Mouse (Mus musculus) heart, embryonic 14.5 days (tissue): Measurements from ENCODE around the gene Mcm10. TPM values are rescaled to one million over a fixed set of nuclear protein-coding genes. Genes with fewer than 3 reads are reported as not detected.

ENCODE experiments used
- ATAC-seq: fragments of 200-750 bp; cut with Nextera tagmentation; 2 replicates; pipeline ENCODE4 v1.8.0; 2017; ENCODE audit warnings: low read depth, moderate TSS enrichment; ENCODE audit not compliant: insufficient number of reproducible peaks, insufficient read depth, low FRiP score
- H3K27ac ChIP-seq, 2 experiments: fragments of 200-500 bp in 1 of 2; fragments of 300-500 bp in 1 of 2; sonication (generic) in 1 of 2; replicated peaks in 1 of 2; 2 replicates each; pipeline ENCODE4 v1.5.1; 2012 to 2014; ENCODE audit warnings: low read depth in 2 of 2, low read length in 2 of 2, control low read depth in 1 of 2, mild to moderate bottlenecking in 1 of 2, mixed read lengths in 1 of 2; ENCODE audit not compliant: control insufficient read depth in 1 of 2, insufficient read depth in 1 of 2
- H3K27me3 ChIP-seq: fragments of 300-500 bp; sonication (generic); 2 replicates; pipeline ENCODE4 v1.6.1; 2014; ENCODE audit warnings: mild to moderate bottlenecking, low read length, control low read depth; ENCODE audit not compliant: control insufficient read depth, insufficient read depth
- H3K36me3 ChIP-seq: fragments of 300-500 bp; sonication (generic); 2 replicates; pipeline ENCODE4 v1.6.1; 2014; ENCODE audit warnings: mild to moderate bottlenecking, control low read depth, low read length, mixed read lengths; ENCODE audit not compliant: control insufficient read depth, insufficient read depth
- H3K4me1 ChIP-seq, 2 experiments: fragments of 200-500 bp in 1 of 2; fragments of 300-500 bp in 1 of 2; sonication (generic) in 1 of 2; 2 replicates each; pipeline ENCODE4 v1.6.1; 2012 to 2014; ENCODE audit warnings: low read length in 2 of 2, control low read depth in 1 of 2, mixed read lengths in 1 of 2; ENCODE audit not compliant: control insufficient read depth in 2 of 2, insufficient read depth in 2 of 2
- H3K4me2 ChIP-seq: fragments of 300-500 bp; sonication (generic); 2 replicates; pipeline ENCODE4 v1.6.1; 2014; ENCODE audit warnings: mild to moderate bottlenecking, low read length
- H3K4me3 ChIP-seq, 2 experiments: fragments of 200-500 bp in 1 of 2; fragments of 300-500 bp in 1 of 2; sonication (generic) in 1 of 2; 2 replicates each; pipeline ENCODE4 v1.5.1; 2012 to 2014; ENCODE audit warnings: low read length in 2 of 2, mild to moderate bottlenecking in 2 of 2, control low read depth in 1 of 2, low read depth in 1 of 2, moderate library complexity in 1 of 2; ENCODE audit not compliant: control insufficient read depth in 1 of 2, insufficient read depth in 1 of 2
- H3K9ac ChIP-seq: fragments of 300-500 bp; sonication (generic); 2 replicates; pipeline ENCODE4 v1.6.1; 2014; ENCODE audit warnings: mild to moderate bottlenecking, low read length
- H3K9me3 ChIP-seq: fragments of 300-500 bp; sonication (generic); 2 replicates; pipeline ENCODE4 v1.6.1; 2016; ENCODE audit warnings: low read length, control low read depth; ENCODE audit not compliant: control insufficient read depth
- WGBS: fragments of 180-500 bp; shearing (Covaris S2); extraction: QIAGEN DNeasy Blood & Tissue Kit; methylation state at CpG from one replicate; pipeline ENCODE4 v1.1.7; 2014; 5-methylcytosine and 5-hydroxymethylcytosine counted together
- polyA plus RNA-seq: library from polyadenylated mRNA; unstranded; fragments of >200 nt; fragmentation: Nextera tagmentation; extraction: Ambion mirVana; gene quantifications from 2 replicates; pipeline ENCODE4 v1.2.1, GENCODE M21; 2014

Gene Mcm10
- polyA plus RNA-seq, 1 experiment from 2014 or later: 13.6 TPM

- Histone ChIP-seq H3K9ac (no peak overlapping the region), H3K27me3 (no peaks in the 10 kb centered on the region), H3K9me3 (no peaks in the 10 kb centered on the region), H3K4me2 (no peak overlapping the region), H3K4me3 (no peak overlapping the region), H3K4me1 (peaks cover 5 to 6% of the 10 kb centered on the region in 2 experiments; a peak in 3 of 4 replicates), H3K36me3 (peaks cover 20% of the 10 kb centered on the region; the same call in 1 of the 2 replicates), H3K27ac (no peak overlapping the region)
- ATAC-seq: no peak
- WGBS: 94% methylated on average over 4 of the region's 4 CpGs
Measured at GRCm38 (mm10) chr2:5029808-5030207, 17.2 kb upstream of the Mcm10 start.

- ATAC-seq: no peak
- no peak overlapping the region for H3K27ac ChIP-seq
- H3K4me2 ChIP-seq: no peak overlapping the region
- H3K4me3 ChIP-seq: no peak overlapping the region
- H3K9ac ChIP-seq: no peak overlapping the region
- peaks cover 0 to 4% of the 10 kb centered on the region in 2 experiments; a peak in 1 of 4 replicates for H3K4me1 ChIP-seq
- peaks cover 20% of the 10 kb centered on the region; the same call in 1 of the 2 replicates for H3K36me3 ChIP-seq
- WGBS: 48% methylated on average over 7 of the region's 7 CpGs
- no peaks in the 10 kb centered on the region for H3K27me3 ChIP-seq
- no peaks in the 10 kb centered on the region for H3K9me3 ChIP-seq
Measured at GRCm38 (mm10) chr2:5028047-5028446, 15.5 kb upstream of the Mcm10 start.

GRCm38 (mm10) chr2:5027057-5027456 is 14.5 kb upstream of the Mcm10 start:
- Histone ChIP-seq H3K27me3 (no peaks in the 10 kb centered on the region), H3K9me3 (no peaks in the 10 kb centered on the region), H3K4me3 (no peak overlapping the region), H3K4me2 (no peak overlapping the region), H3K4me1 (peaks cover 0 to 4% of the 10 kb centered on the region in 2 experiments; a peak in 1 of 4 replicates), H3K36me3 (peaks cover 20% of the 10 kb centered on the region; the same call in 1 of the 2 replicates), H3K9ac (no peak overlapping the region), H3K27ac (no peak overlapping the region)
- 84% methylated on average over 6 of the region's 6 CpGs for WGBS
- no peak for ATAC-seq

GRCm38 (mm10) chr2:5025162-5025733 is 12.7 kb upstream of the Mcm10 start:
- no peak overlapping the region for H3K9ac ChIP-seq
- ATAC-seq: no peak
- no peak overlapping the region for H3K4me3 ChIP-seq
- H3K4me1 ChIP-seq: peaks cover 0 to 4% of the 10 kb centered on the region in 2 experiments; a peak in 1 of 4 replicates
- peaks cover 25% of the 10 kb centered on the region; the same call in 1 of the 2 replicates for H3K36me3 ChIP-seq
- WGBS: 40% methylated on average over 3 of the region's 4 CpGs
- H3K27me3 ChIP-seq: no peaks in the 10 kb centered on the region
- no peak overlapping the region for H3K4me2 ChIP-seq
- no peak overlapping the region for H3K27ac ChIP-seq
- no peaks in the 10 kb centered on the region for H3K9me3 ChIP-seq

- Histone ChIP-seq H3K36me3 (peaks cover 19% of the 10 kb centered on the region; the same call in 1 of the 2 replicates), H3K9ac (no peak overlapping the region), H3K4me2 (no peak overlapping the region), H3K4me1 (peaks cover 0 to 4% of the 10 kb centered on the region in 2 experiments; a peak in 1 of 4 replicates), H3K4me3 (no peak overlapping the region), H3K27ac (no peak overlapping the region), H3K9me3 (no peaks in the 10 kb centered on the region), H3K27me3 (no peaks in the 10 kb centered on the region)
- WGBS: 73% methylated on average over 14 of the region's 14 CpGs
- no peak for ATAC-seq
Measured at GRCm38 (mm10) chr2:5023699-5024399, 11.3 kb upstream of the Mcm10 start.

- Histone ChIP-seq H3K4me2 (no peak overlapping the region), H3K9ac (no peak overlapping the region), H3K4me1 (peaks cover 0 to 2% of the 10 kb centered on the region in 2 experiments; a peak in 1 of 4 replicates), H3K4me3 (no peak overlapping the region), H3K27ac (no peak overlapping the region), H3K27me3 (no peaks in the 10 kb centered on the region), H3K36me3 (peaks cover 19% of the 10 kb centered on the region; the same call in 1 of the 2 replicates), H3K9me3 (no peaks in the 10 kb centered on the region)
- ATAC-seq: no peak
- WGBS: 13% methylated on average over 2 of the region's 2 CpGs
Measured at GRCm38 (mm10) chr2:5023275-5023674, 10.7 kb upstream of the Mcm10 start.

GRCm38 (mm10) chr2:5019708-5020107 is 7.1 kb upstream of the Mcm10 start:
- H3K4me2 ChIP-seq: no peak overlapping the region

More at GRCm38 (mm10) chr2:5019708-5020107, 7.1 kb upstream of the Mcm10 start:
- H3K4me3 ChIP-seq: no peak overlapping the region
- 67% methylated on average over 1 of the region's 1 CpGs for WGBS
- H3K9me3 ChIP-seq: no peaks in the 10 kb centered on the region
- no peak for ATAC-seq
- no peaks in the 10 kb centered on the region for H3K4me1 ChIP-seq
- no peak overlapping the region for H3K27ac ChIP-seq
- no peak overlapping the region for H3K9ac ChIP-seq
- 0 out of 2 replicates have a peak, but pooled peaks cover 11% of the 10 kb centered on the region for H3K36me3 ChIP-seq
- H3K27me3 ChIP-seq: no peaks in the 10 kb centered on the region
